Mouse (Mus musculus) embryonic facial prominence, embryonic 11.5 days (tissue): ENCODE measurements at regions not wholly inside any gene's neighbourhood (a gene's known extent, or its start where the extent isn't known, plus 50 kb on each side); places are given as distances from the start of the nearest gene placed in this dataset.

Experiments
- ATAC-seq: fragments of 200-750 bp; cut with Nextera tagmentation; replicated peaks from 2 replicates; pipeline ENCODE4 v1.8.0; 2017; ENCODE audit warnings: low read depth; ENCODE audit not compliant: insufficient number of reproducible peaks, low FRiP score, low TSS enrichment
- DNase-seq: peaks from one replicate; pipeline ENCODE4 v3.0.0-alpha.2; 2015; ENCODE audit warnings: low spot score
- H3K27ac ChIP-seq: fragments of 300-500 bp; sonication (generic); replicated peaks from 2 replicates; pipeline ENCODE4 v1.5.1; 2014; ENCODE audit warnings: mild to moderate bottlenecking, low read depth, low read length, control low read depth
- H3K27me3 ChIP-seq: fragments of 300-500 bp; sonication (generic); 2 replicates; pipeline ENCODE4 v1.6.1; 2014; ENCODE audit warnings: mild to moderate bottlenecking, low read length, moderate library complexity, mixed read lengths; ENCODE audit not compliant: control insufficient read depth, insufficient read depth
- H3K36me3 ChIP-seq: fragments of 300-500 bp; sonication (generic); replicated peaks from 2 replicates; pipeline ENCODE4 v1.6.1; 2014; ENCODE audit warnings: low read depth, mild to moderate bottlenecking, low read length, moderate library complexity, mixed read lengths; ENCODE audit not compliant: control insufficient read depth, insufficient read depth
- H3K4me1 ChIP-seq: fragments of 300-500 bp; sonication (generic); 2 replicates; pipeline ENCODE4 v1.6.1; 2014; ENCODE audit warnings: low read length, mixed read lengths; ENCODE audit not compliant: control insufficient read depth, insufficient read depth
- H3K4me2 ChIP-seq: fragments of 300-500 bp; sonication (generic); 2 replicates; pipeline ENCODE4 v1.6.1; 2014; ENCODE audit warnings: low read depth, mild to moderate bottlenecking, control low read depth, low read length, moderate library complexity
- H3K4me3 ChIP-seq: fragments of 300-500 bp; sonication (generic); 2 replicates; pipeline ENCODE4 v1.5.1; 2014; ENCODE audit warnings: low read depth, low read length, control low read depth
- H3K9ac ChIP-seq: fragments of 300-500 bp; sonication (generic); replicated peaks from 2 replicates; pipeline ENCODE4 v1.6.1; 2014; ENCODE audit warnings: mild to moderate bottlenecking, control low read depth, low read length
- H3K9me3 ChIP-seq: fragments of 300-500 bp; sonication (generic); replicated peaks from 2 replicates; pipeline ENCODE4 v1.6.1; 2016; ENCODE audit warnings: mild to moderate bottlenecking, low read length, inconsistent platforms, mixed read lengths; ENCODE audit not compliant: control insufficient read depth
- WGBS: fragments of 180-500 bp; shearing (Covaris S2); extraction: QIAGEN DNeasy Blood & Tissue Kit; methylation state at CpG from one replicate; pipeline ENCODE4 v1.1.7; 2014; 5-methylcytosine and 5-hydroxymethylcytosine counted together

GRCm38 (mm10) chr3:9352251-9352650 is 257.6 kb downstream of the Zfp704 start:
- Histone ChIP-seq H3K9me3 (no peaks in the 10 kb centered on the region), H3K4me1 (peaks cover 3% of the 10 kb centered on the region; the same call in 1 of the 2 replicates), H3K27me3 (peaks cover 4% of the 10 kb centered on the region; the same call in 1 of the 2 replicates), H3K9ac (no peak overlapping the region), H3K4me3 (no peak overlapping the region), H3K36me3 (no peaks in the 10 kb centered on the region), H3K27ac (no peak overlapping the region), H3K4me2 (no peak overlapping the region)
- no peak for ATAC-seq
- DNase-seq: no peak
- WGBS: 45% methylated on average over 7 of the region's 7 CpGs

GRCm38 (mm10) chr3:9349822-9350221 is 260.1 kb downstream of the Zfp704 start:
- no peak overlapping the region for H3K9ac ChIP-seq
- ATAC-seq: no peak
- H3K36me3 ChIP-seq: no peaks in the 10 kb centered on the region
- no peak overlapping the region for H3K27ac ChIP-seq
- no peaks in the 10 kb centered on the region for H3K9me3 ChIP-seq
- H3K4me3 ChIP-seq: no peak overlapping the region
- DNase-seq: no peak
- peaks cover 6% of the 10 kb centered on the region; the same call in 1 of the 2 replicates for H3K27me3 ChIP-seq
- H3K4me1 ChIP-seq: peaks cover 3% of the 10 kb centered on the region; the same call in 1 of the 2 replicates
- H3K4me2 ChIP-seq: no peak overlapping the region
- 87% methylated on average over 4 of the region's 4 CpGs for WGBS

GRCm38 (mm10) chr3:9347446-9347860 is 262.4 kb downstream of the Zfp704 start:
- H3K4me3 ChIP-seq: peak overlapping the region; percentile 34
- no peak overlapping the region for H3K27ac ChIP-seq
- H3K9me3 ChIP-seq: no peaks in the 10 kb centered on the region
- H3K27me3 ChIP-seq: peaks cover 6% of the 10 kb centered on the region; the same call in 1 of the 2 replicates
- H3K36me3 ChIP-seq: no peaks in the 10 kb centered on the region
- peak overlapping the region; percentile 76 for H3K4me2 ChIP-seq
- peak overlapping the region; percentile 41 for H3K9ac ChIP-seq
- H3K4me1 ChIP-seq: peaks cover 5% of the 10 kb centered on the region
- WGBS: 2% methylated on average over 15 of the region's 15 CpGs
- DNase-seq (peak; percentile 58), ATAC-seq (peak; percentile 71; the same call in 1 of the 2 replicates)

GRCm38 (mm10) chr3:9346857-9347445 is 262.9 kb downstream of the Zfp704 start:
- H3K27me3 ChIP-seq: peaks cover 6% of the 10 kb centered on the region; the same call in 1 of the 2 replicates
- peak; percentile 76 for ATAC-seq
- peaks cover 5% of the 10 kb centered on the region for H3K4me1 ChIP-seq
- 1% methylated on average over 26 of the region's 27 CpGs for WGBS
- H3K4me3 ChIP-seq: peak overlapping the region; percentile 34
- H3K4me2 ChIP-seq: peak overlapping the region; percentile 76
- H3K9me3 ChIP-seq: no peaks in the 10 kb centered on the region
- no peaks in the 10 kb centered on the region for H3K36me3 ChIP-seq
- peak overlapping the region; percentile 32; the same call in 1 of the 2 replicates for H3K9ac ChIP-seq
- DNase-seq: peak; percentile 49
- no peak overlapping the region for H3K27ac ChIP-seq

GRCm38 (mm10) chr3:9346356-9346755 is 263.5 kb downstream of the Zfp704 start:
- Histone ChIP-seq H3K36me3 (no peaks in the 10 kb centered on the region), H3K4me1 (peaks cover 5% of the 10 kb centered on the region), H3K27me3 (peaks cover 6% of the 10 kb centered on the region; the same call in 1 of the 2 replicates), H3K9me3 (no peaks in the 10 kb centered on the region), H3K9ac (no peak overlapping the region), H3K27ac (no peak overlapping the region), H3K4me2 (peak overlapping the region; percentile 76), H3K4me3 (peak overlapping the region; percentile 34)
- DNase-seq (no peak), ATAC-seq (no peak)
- 1% methylated on average over 13 of the region's 13 CpGs for WGBS

GRCm38 (mm10) chr3:9345885-9346284 is 264.0 kb downstream of the Zfp704 start:
- H3K9me3 ChIP-seq: no peaks in the 10 kb centered on the region
- peaks cover 6% of the 10 kb centered on the region; the same call in 1 of the 2 replicates for H3K27me3 ChIP-seq
- peak overlapping the region; percentile 76; the same call in 1 of the 2 replicates for H3K4me2 ChIP-seq
- H3K27ac ChIP-seq: no peak overlapping the region
- ATAC-seq (no peak), DNase-seq (no peak)
- no peak overlapping the region for H3K9ac ChIP-seq
- 8% methylated on average over 9 of the region's 9 CpGs for WGBS
- H3K36me3 ChIP-seq: no peaks in the 10 kb centered on the region
- H3K4me1 ChIP-seq: peaks cover 5% of the 10 kb centered on the region
- H3K4me3 ChIP-seq: no peak overlapping the region

- H3K36me3 ChIP-seq: no peaks in the 10 kb centered on the region
- H3K4me1 ChIP-seq: peaks cover 5% of the 10 kb centered on the region
- peaks cover 6% of the 10 kb centered on the region; the same call in 1 of the 2 replicates for H3K27me3 ChIP-seq
- no peak overlapping the region for H3K4me3 ChIP-seq
- H3K4me2 ChIP-seq: no peak overlapping the region
- no peak overlapping the region for H3K9ac ChIP-seq
- H3K9me3 ChIP-seq: no peaks in the 10 kb centered on the region
- ATAC-seq (no peak), DNase-seq (no peak)
- 3% methylated on average over 4 of the region's 4 CpGs for WGBS
- no peak overlapping the region for H3K27ac ChIP-seq
Observed at GRCm38 (mm10) chr3:9343586-9343985, 266.3 kb downstream of the Zfp704 start.

GRCm38 (mm10) chr3:9342167-9342566 is 267.7 kb downstream of the Zfp704 start:
- H3K36me3 ChIP-seq: no peaks in the 10 kb centered on the region
- DNase-seq (no peak), ATAC-seq (no peak)
- H3K4me2 ChIP-seq: no peak overlapping the region
- H3K9me3 ChIP-seq: no peaks in the 10 kb centered on the region
- H3K4me1 ChIP-seq: peaks cover 2% of the 10 kb centered on the region; the same call in 1 of the 2 replicates
- H3K27ac ChIP-seq: no peak overlapping the region
- H3K9ac ChIP-seq: no peak overlapping the region
- 91% methylated on average over 3 of the region's 3 CpGs for WGBS
- no peak overlapping the region for H3K4me3 ChIP-seq
- H3K27me3 ChIP-seq: peaks cover 2% of the 10 kb centered on the region; the same call in 1 of the 2 replicates
